Mouse (Mus musculus) cerebellum, adult 2 months (tissue): Measurements from ENCODE around the gene Ppp1r9b.

Source experiments
- CTCF ChIP-seq: fragments of 200-500 bp; IDR thresholded peaks from 2 replicates; pipeline ENCODE4 v1.5.1; 2011; ENCODE audit warnings: low read depth, mild to moderate bottlenecking, control low read depth, low read length, moderate library complexity, borderline replicate concordance; ENCODE audit not compliant: insufficient read depth
- POLR2A ChIP-seq: fragments of 200-500 bp; IDR thresholded peaks from 2 replicates; pipeline ENCODE4 v1.6.1; 2011; ENCODE audit warnings: low read length, control low read depth, borderline replicate concordance; ENCODE audit not compliant: insufficient read depth

DNA sequence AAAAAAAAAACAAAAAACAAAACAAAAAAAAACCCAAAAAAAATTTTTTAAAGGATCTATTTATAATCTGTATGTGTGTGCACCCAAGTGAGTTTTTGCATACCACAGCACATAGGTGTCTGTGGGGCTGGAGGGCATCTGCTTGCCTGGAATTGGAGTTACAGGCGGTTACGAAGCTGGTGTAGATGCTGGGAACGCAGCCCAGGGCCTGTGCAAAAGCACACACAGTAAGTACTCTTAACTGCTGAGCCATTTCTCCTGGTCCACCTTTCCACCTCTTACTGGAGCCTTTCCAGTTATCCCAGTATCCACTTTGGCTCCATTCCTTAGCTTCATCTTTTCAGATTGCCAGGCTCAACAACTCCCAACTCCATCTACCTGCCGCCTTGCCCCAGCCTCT lies 52.2 kb downstream of the Ppp1r9b start:
- no peak for TF ChIP-seq CTCF
- TF ChIP-seq POLR2A: no peak
